13 mouse cellular contexts compared by ENCODE assay signal in genomic region chr8:3609046-3609815, GRCm38 (mm10). TPM values are rescaled to one million over a fixed set of nuclear protein-coding genes. Genes with fewer than 3 reads are reported as not detected.
DNase-seq lines count a peak whose midpoint lies in the region; ATAC-seq lines count a peak whose summit lies in the region.
"Had no signal": no experiment of that assay in that cellular context is flagged by ENCODE, and none has a peak within 500 bp of the region (broad histone marks: within the 10 kb centered on the region; RNA-seq: fewer than 3 reads in every experiment).

No protein-coding gene starts in this region.

- H3K27ac ChIP-seq in heart, embryonic 10.5 days, result no peak overlapping the region
- H3K27ac ChIP-seq in kidney, embryonic 16.5 days (ENCODE audit: low read length), result peak overlapping the region; percentile 17
- H3K27ac ChIP-seq: hindbrain, embryonic 14.5 days had no signal

- peak; percentile 94 for DNase-seq in heart, adult 11 months
- DNase-seq in heart, embryonic 10.5 days (ENCODE audit: low spot score), result no peak
- peak; percentile 73 for DNase-seq in retina, adult 2 months (ENCODE audit: low read depth, low spot score)
- DNase-seq in retina, embryonic 14.5 days (ENCODE audit: low spot score), result no peak
- DNase-seq in testis, postnatal 10 days (ENCODE audit: low spot score), result peak; percentile 72
- no peak for DNase-seq in gastrocnemius, adult 18-20 months (ENCODE audit: low spot score)
- DNase-seq in thymus, adult 18-20 months, result no peak
- DNase-seq: cerebellum, postnatal 10 days; left cerebral cortex, postnatal 4 days; thymus, postnatal 25 days had no signal

- 0 out of 2 replicates have a peak, but pooled peaks cover 2% of the 10 kb centered on the region for H3K4me1 ChIP-seq in heart, embryonic 10.5 days
- H3K4me1 ChIP-seq in kidney, embryonic 16.5 days (ENCODE audit: insufficient read depth, low read length), result no peaks in the 10 kb centered on the region

- no peak overlapping the region for H3K4me2 ChIP-seq in kidney, embryonic 16.5 days (replicated peaks; ENCODE audit: low read depth, low read length)
- H3K4me2 ChIP-seq: hindbrain, embryonic 14.5 days; midbrain, embryonic 11.5 days had no signal

- no peaks in the 10 kb centered on the region for H3K9me3 ChIP-seq in heart, embryonic 10.5 days
- no peaks in the 10 kb centered on the region for H3K9me3 ChIP-seq in kidney, embryonic 16.5 days (ENCODE audit: low read length)

- ATAC-seq in kidney, embryonic 16.5 days (ENCODE audit: low FRiP score, low TSS enrichment), result no peak

- peaks cover 73% of the 10 kb centered on the region for H3K36me3 ChIP-seq in heart, embryonic 10.5 days
- H3K36me3 ChIP-seq in kidney, embryonic 16.5 days (ENCODE audit: insufficient read depth, low read length), result peaks cover 63% of the 10 kb centered on the region

- no peak overlapping the region for H3K9ac ChIP-seq in kidney, embryonic 16.5 days (replicated peaks; ENCODE audit: low read length)
- H3K9ac ChIP-seq: hindbrain, embryonic 14.5 days had no signal

- 81% methylated on average over 12 of the region's 12 CpGs for WGBS in heart, embryonic 10.5 days
- WGBS in kidney, embryonic 16.5 days, result 66% methylated on average over 12 of the region's 12 CpGs

- no peaks in the 10 kb centered on the region for H3K27me3 ChIP-seq in heart, embryonic 10.5 days (ENCODE audit: insufficient read depth, poor library complexity, severe bottlenecking)
- no peaks in the 10 kb centered on the region for H3K27me3 ChIP-seq in kidney, embryonic 16.5 days (ENCODE audit: insufficient read depth, low read length)

- no peak overlapping the region for H3K4me3 ChIP-seq in heart, embryonic 10.5 days
- no peak overlapping the region for H3K4me3 ChIP-seq in kidney, embryonic 16.5 days (ENCODE audit: low read length)

RNA-seq across cellular contexts. Expression of gene Xab2, which starts 11.9 kb away (rescaled TPM):
- 46.5 and 52.8 TPM in 2 replicates for polyA plus RNA-seq in heart, embryonic 10.5 days (2016; fragmentation: Nextera tagmentation; extraction: Ambion mirVana)
- 75.2 and 76.9 TPM in 2 replicates for polyA plus RNA-seq in kidney, embryonic 16.5 days (2015; fragmentation: Nextera tagmentation; extraction: Ambion mirVana)
- 10 to 100 TPM; 10.7 to 11.2 TPM for total RNA-seq in gastrocnemius, adult 18-20 months (2021)

RNA-seq across cellular contexts. Expression of gene Pet100, which starts 12.1 kb away (rescaled TPM):
- polyA plus RNA-seq in heart, embryonic 10.5 days (2016; fragmentation: Nextera tagmentation; extraction: Ambion mirVana), result 89.6 and 94.8 TPM in 2 replicates
- 85.9 and 90.4 TPM in 2 replicates for polyA plus RNA-seq in kidney, embryonic 16.5 days (2015; fragmentation: Nextera tagmentation; extraction: Ambion mirVana)
- total RNA-seq in gastrocnemius, adult 18-20 months (2021), result 10 to 100 TPM; 84.7 to 91.0 TPM

RNA-seq across cellular contexts. Expression of gene Pcp2, which starts 16.1 kb away (rescaled TPM):
- 0.31 TPM in 1 of 2 replicates, not detected in the other for polyA plus RNA-seq in heart, embryonic 10.5 days (2016; fragmentation: Nextera tagmentation; extraction: Ambion mirVana)
- 0.48 and 0.51 TPM in 2 replicates for polyA plus RNA-seq in kidney, embryonic 16.5 days (2015; fragmentation: Nextera tagmentation; extraction: Ambion mirVana)
- total RNA-seq in gastrocnemius, adult 18-20 months (2021), result not detected

RNA-seq across cellular contexts. Expression of gene Stxbp2, which starts 21.5 kb away (rescaled TPM):
- 79.1 and 81.4 TPM in 2 replicates for polyA plus RNA-seq in heart, embryonic 10.5 days (2016; fragmentation: Nextera tagmentation; extraction: Ambion mirVana)
- 102 and 105 TPM in 2 replicates for polyA plus RNA-seq in kidney, embryonic 16.5 days (2015; fragmentation: Nextera tagmentation; extraction: Ambion mirVana)
- 1 to 10 TPM; 3.6 to 4.8 TPM for total RNA-seq in gastrocnemius, adult 18-20 months (2021)

RNA-seq across cellular contexts. Expression of gene Camsap3, which starts 22.1 kb away (rescaled TPM):
- polyA plus RNA-seq in heart, embryonic 10.5 days (2016; fragmentation: Nextera tagmentation; extraction: Ambion mirVana), result 2.3 and 3.9 TPM in 2 replicates
- 13.7 and 16.8 TPM in 2 replicates for polyA plus RNA-seq in kidney, embryonic 16.5 days (2015; fragmentation: Nextera tagmentation; extraction: Ambion mirVana)
- total RNA-seq in gastrocnemius, adult 18-20 months (2021), result under 1 TPM; 0.26 to 0.41 TPM

Comparison
In these comparisons a context has a peak if more than half of its experiments do, and no peak if none do; other contexts are left out.
1. DNase-seq: peak in heart, adult 11 months (single experiment), retina, adult 2 months (single experiment) and testis, postnatal 10 days (single experiment); none in heart, embryonic 10.5 days (single experiment), retina, embryonic 14.5 days (single experiment), gastrocnemius, adult 18-20 months (single experiment) and thymus, adult 18-20 months (0 of 2).